Mouse (Mus musculus) macrophage (primary cell): ENCODE measurements around the gene Esam. TPM values are rescaled to one million over a fixed set of nuclear protein-coding genes. Genes with fewer than 3 reads are reported as not detected.

Source experiments
- H3K27ac ChIP-seq: fragments of 350-480 bp; formaldehyde crosslinking; 2 replicates; pipeline ENCODE4 v1.9.0; 2021
- H3K36me3 ChIP-seq: fragments of 350-480 bp; formaldehyde crosslinking; 2 replicates; pipeline ENCODE4 v1.9.0; 2021; ENCODE audit errors: inconsistent target
- H3K4me3 ChIP-seq: fragments of 350-480 bp; formaldehyde crosslinking; 2 replicates; pipeline ENCODE4 v1.9.0; 2021; ENCODE audit errors: inconsistent target
- H3K79me2 ChIP-seq: fragments of 350-480 bp; formaldehyde crosslinking; 2 replicates; pipeline ENCODE4 v1.9.0; 2021; ENCODE audit errors: inconsistent target
- WGBS: methylation state at CpG from one replicate; pipeline ENCODE4 v1.1.7; 2026; ENCODE audit warnings: inconsistent platforms; ENCODE audit not compliant: missing documents; 5-methylcytosine and 5-hydroxymethylcytosine counted together
- polyA plus RNA-seq: library from polyadenylated mRNA; stranded (reverse); fragments of 250-400 nt; gene quantifications from 3 replicates; pipeline ENCODE4 v1.2.4, GENCODE M21; 2018; ENCODE audit warnings: inconsistent platforms
- total RNA-seq, 78 experiments: library from RNA; depleted of rRNA; stranded (reverse); fragments of 250-400 nt; gene quantifications; 1 replicate in 9 of 78; 2 replicates in 24 of 78; 3 replicates in 43 of 78; 4 replicates in 2 of 78; pipeline ENCODE4 v1.2.4; 2018; ENCODE audit warnings: inconsistent platforms in 56 of 78

Esam gene
- total RNA-seq (2018; cell fraction: chromatin; rRNA removed) = 1 to 10 TPM in 3 of 26 experiments, under 1 TPM in 1, not detected in 22; 0.52 to 3.1 (median 1.4) TPM
- under 1 TPM in 16 of 26 experiments, not detected in 10; 0.05 to 0.22 (median 0.09) TPM for total RNA-seq (2018; cell fraction: cytosol; rRNA removed)
- 1 to 10 TPM in 3 of 26 experiments, under 1 TPM in 6, not detected in 17; 0.33 to 1.8 (median 0.74) TPM for total RNA-seq (2018; cell fraction: nucleus; rRNA removed)
- polyA plus RNA-seq = 0.17 to 0.22 TPM in 2 of 3 replicates, not detected in the other

DNA sequence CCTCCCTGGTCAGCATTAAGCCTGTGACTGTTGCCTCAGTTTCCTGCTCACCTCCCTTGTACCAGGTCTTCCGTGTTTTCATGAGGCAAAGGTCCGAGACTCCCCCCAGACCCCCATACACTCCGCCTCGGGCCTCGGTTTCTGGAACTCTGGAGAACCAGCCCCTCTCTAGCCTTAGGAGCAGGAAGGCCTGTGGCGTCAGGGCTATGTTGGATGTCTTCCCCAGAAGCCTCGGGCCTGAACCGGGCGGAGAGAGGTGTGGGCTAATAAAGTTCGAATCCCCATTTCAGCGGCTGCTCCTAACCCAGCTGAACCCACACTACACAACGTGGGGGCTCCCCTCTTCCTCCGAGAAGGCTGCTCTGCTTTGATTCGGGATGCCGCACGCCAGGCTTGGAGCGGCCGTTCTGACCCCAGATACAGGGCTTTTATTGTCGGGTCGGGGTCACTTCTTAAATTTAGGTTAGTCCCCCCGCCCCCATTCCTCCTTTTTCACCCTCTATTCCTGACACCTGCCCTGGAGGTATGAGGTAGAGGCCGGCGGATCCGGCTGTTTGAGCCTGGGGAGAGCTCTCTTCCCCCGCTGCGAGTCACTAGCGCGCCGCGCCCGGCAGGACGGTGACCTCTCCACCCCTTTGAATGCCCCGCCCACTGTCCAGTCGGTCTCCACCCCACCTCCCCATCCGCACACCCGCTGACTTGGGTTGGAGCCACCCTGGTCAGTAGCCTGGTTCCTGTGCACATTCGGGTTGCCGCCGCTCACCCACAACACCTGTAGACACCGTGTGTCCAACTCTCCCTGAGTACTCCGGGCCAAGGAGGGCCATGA lies at the start of gene Esam:
Esam (plus strand) TSS at position 683 of the 829 bp plus-strand sequence.
- no peak within 1 kb of the TSS for H3K4me3 ChIP-seq
- H3K79me2 ChIP-seq = no peaks in the 10 kb centered on the region
- peaks cover 7% of the 10 kb centered on the region for H3K36me3 ChIP-seq
- no peak within 1 kb of the TSS for H3K27ac ChIP-seq
- 11% methylated on average over 41 of the region's 41 CpGs for WGBS

- Histone ChIP-seq H3K27ac (no peak overlapping the region), H3K79me2 (peaks cover 4% of the 10 kb centered on the region), H3K4me3 (no peak overlapping the region), H3K36me3 (no peaks in the 10 kb centered on the region)
- WGBS = 92% methylated on average over 5 of the region's 5 CpGs
Measured at GRCm38 (mm10) chr9:37485146-37485545, 42.7 kb upstream of the Esam start.

DNA sequence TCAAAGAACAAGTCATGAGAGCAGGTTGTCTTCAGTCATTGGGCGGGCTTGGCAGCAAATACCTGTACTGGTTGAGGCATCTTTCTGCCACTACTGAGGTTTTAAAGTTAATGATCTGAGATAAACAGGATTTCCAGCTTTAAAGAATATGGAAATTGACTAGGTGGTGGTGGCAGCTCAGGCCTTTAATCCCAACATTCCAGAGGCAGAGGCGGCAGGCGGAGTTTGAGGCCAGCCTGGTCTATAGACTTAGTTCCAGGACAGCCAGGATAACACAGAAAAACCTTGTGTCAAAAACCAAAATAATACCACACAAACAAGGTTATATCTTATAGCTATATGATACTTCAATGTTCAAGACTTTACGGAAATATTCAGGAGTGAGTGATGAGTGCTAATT lies 39.8 kb upstream of the Esam start:
- peak overlapping the region; percentile 90 for H3K27ac ChIP-seq
- 69% methylated on average over 4 of the region's 4 CpGs for WGBS

GRCm38 (mm10) chr9:37488611-37489396 lies 39.1 kb upstream of the Esam start, which contains the start of gene Msantd2:
Gene Msantd2, plus strand, starts transcription at chr9:37489319.
- Histone ChIP-seq H3K4me3 (peak within 1 kb of the TSS; percentile 60), H3K79me2 (peaks cover 41% of the 10 kb centered on the region), H3K27ac (peak within 1 kb of the TSS; percentile 90), H3K36me3 (no peaks in the 10 kb centered on the region)
- WGBS = under 1% methylated on average over 44 of the region's 44 CpGs

More for the DNA sequence above, 39.8 kb upstream of the Esam start:
- Histone ChIP-seq H3K79me2 (peaks cover 33% of the 10 kb centered on the region), H3K36me3 (no peaks in the 10 kb centered on the region), H3K4me3 (peak overlapping the region; percentile 60)

DNA sequence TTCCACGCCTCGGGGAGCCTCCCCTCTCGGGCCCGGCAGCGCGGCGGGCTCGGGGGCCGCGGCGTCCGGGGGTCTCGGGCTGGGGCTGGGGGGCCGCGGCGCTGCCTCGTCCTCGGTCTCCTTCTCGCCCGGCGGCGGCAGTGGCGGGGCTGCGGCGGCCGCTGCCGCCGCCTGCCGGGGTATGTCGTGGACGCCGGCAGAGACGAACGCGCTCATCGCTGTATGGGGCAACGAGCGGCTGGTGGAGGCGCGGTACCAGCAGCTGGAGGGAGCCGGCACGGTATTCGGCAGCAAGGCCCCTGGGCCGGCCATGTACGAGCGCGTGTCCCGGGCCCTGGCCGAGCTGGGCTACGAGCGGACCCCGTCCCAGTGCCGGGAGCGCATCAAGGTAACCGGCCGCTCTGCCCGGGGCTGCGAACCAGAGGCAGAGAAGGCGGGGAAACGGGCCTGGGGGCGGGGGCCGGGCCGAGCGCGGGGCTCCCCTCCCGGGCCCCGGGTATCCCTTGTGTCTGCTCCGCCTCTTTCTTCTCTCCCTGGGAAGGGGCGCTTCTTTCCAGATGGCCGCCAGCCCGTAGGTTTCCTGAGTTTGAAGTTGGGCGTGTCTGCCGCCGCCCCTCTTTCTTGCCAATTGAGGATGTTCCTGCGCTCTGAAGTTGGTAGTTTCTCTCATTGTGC lies 38.3 kb upstream of the Esam start:
- H3K27ac ChIP-seq = no peak overlapping the region
- WGBS = 0% methylated on average over 69 of the region's 75 CpGs

GRCm38 (mm10) chr9:37495761-37496160 lies 32.1 kb upstream of the Esam start:
- H3K4me3 ChIP-seq = no peak overlapping the region
- 100% methylated on average over 3 of the region's 3 CpGs for WGBS
- H3K36me3 ChIP-seq = no peaks in the 10 kb centered on the region
- H3K79me2 ChIP-seq = peaks cover 100% of the 10 kb centered on the region
- H3K27ac ChIP-seq = no peak overlapping the region

More for the DNA sequence above, 38.3 kb upstream of the Esam start:
- no peaks in the 10 kb centered on the region for H3K36me3 ChIP-seq
- peak overlapping the region; percentile 60 for H3K4me3 ChIP-seq
- H3K79me2 ChIP-seq = peaks cover 48% of the 10 kb centered on the region

GRCm38 (mm10) chr9:37496325-37496724 lies 31.6 kb upstream of the Esam start:
- Histone ChIP-seq H3K79me2 (peaks cover 100% of the 10 kb centered on the region), H3K36me3 (no peaks in the 10 kb centered on the region), H3K4me3 (no peak overlapping the region), H3K27ac (no peak overlapping the region)

DNA sequence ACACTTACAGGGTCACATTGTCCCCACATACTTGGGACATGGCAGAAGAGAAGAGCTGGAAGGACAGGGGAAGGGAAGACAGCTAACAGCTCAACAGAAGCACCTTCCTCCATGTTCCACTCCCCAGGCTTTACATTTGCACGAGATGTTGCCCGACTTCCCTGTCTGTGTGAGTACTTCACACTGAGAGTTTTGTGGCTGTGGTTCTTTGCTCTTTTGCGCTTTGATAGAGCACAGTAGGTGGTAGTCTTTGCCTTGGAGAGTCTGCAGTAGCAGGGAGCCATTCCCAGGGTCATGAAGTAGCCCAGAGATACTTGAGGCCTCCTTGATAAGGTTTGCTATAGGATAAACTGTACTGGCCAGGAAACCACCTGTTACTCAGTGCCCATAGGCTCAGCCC lies 27.7 kb upstream of the Esam start:
- Histone ChIP-seq H3K79me2 (peaks cover 100% of the 10 kb centered on the region), H3K36me3 (no peaks in the 10 kb centered on the region), H3K4me3 (no peak overlapping the region), H3K27ac (no peak overlapping the region)
- 92% methylated on average over 3 of the region's 3 CpGs for WGBS

DNA sequence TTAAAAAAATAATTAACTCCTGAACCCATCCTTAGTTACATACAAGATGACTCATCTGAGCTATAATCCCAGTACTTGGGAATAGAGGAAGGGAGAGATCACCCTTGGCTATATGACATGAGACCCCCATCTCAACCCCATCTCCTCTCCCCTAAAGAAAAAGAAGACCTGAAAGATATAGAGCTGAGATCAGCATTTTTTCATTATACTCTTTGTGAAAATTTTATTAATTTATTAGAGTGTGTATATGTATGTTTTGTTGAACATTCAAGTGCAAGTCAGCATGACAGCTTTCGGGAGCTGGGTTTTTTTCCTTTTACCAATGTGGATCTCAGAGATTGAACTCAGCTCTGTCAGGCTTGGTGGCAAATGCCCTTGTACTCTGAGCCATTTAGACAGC lies 26.7 kb upstream of the Esam start:
- Histone ChIP-seq H3K27ac (no peak overlapping the region), H3K4me3 (no peak overlapping the region), H3K36me3 (no peaks in the 10 kb centered on the region), H3K79me2 (peaks cover 100% of the 10 kb centered on the region)
- WGBS = 93% methylated on average over 1 of the region's 1 CpGs

DNA sequence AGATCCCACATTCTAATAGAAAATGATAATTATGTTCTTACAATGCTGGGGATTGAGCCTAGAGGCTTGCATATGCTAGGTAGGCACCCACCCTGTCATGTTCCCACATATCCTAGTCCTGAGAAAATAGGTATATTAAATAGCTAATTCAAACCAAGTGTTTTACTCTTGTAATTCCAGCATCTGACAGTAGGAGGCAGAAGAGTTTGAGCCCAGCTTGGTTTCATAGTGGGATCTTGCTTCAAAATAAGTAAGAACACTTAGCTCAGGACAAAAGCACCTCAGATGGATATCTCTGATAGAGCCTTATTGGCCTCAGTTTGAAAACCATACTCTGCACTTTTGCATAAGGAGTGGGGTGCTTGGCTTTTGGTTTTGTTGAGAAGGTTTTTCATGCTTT lies 23.5 kb upstream of the Esam start:
- peaks cover 98% of the 10 kb centered on the region for H3K79me2 ChIP-seq
- no peak overlapping the region for H3K27ac ChIP-seq
- H3K36me3 ChIP-seq = no peaks in the 10 kb centered on the region
- H3K4me3 ChIP-seq = no peak overlapping the region

DNA sequence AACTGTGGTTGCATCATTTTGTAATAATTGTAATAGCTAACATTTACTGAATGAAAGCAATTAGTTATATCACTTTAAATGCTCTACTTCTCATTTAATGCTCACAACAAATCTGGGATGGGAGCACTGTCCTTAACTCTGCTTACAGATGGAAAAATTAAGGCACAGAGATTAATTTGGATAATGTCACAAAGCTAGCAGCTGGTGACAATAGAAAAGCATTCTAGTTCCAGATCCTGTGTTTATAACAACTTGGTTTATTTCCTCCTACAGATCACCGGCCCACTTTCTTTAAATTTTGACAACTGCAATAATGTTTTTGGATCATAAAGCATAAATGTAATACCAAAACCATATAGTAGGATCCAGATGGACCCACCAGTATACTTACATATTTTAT lies 21.9 kb upstream of the Esam start:
- 93% methylated on average over 1 of the region's 1 CpGs for WGBS
- Histone ChIP-seq H3K4me3 (no peak overlapping the region), H3K27ac (no peak overlapping the region), H3K79me2 (peaks cover 84% of the 10 kb centered on the region), H3K36me3 (no peaks in the 10 kb centered on the region)

DNA sequence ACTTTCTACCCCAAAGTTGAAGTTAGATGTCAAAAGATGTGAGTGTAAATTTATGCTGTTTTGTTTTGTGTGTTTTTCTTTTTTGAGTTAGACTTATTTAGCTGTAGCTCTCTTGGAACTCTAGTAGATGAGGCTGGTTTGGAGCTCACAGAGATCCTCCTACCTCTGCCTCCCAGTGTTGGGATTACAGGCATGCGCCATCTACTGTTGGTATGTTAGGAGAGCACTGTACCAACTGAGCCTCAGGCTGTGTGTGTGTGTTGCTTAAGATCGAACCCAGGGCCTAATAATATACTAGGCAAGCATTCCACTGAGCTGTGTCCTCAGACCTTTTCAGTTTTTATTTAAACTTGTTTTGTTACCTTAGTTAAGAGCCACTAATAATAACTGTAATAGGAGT lies 15.8 kb upstream of the Esam start:
- H3K4me3 ChIP-seq = no peak overlapping the region
- 83% methylated on average over 2 of the region's 2 CpGs for WGBS
- H3K79me2 ChIP-seq = peaks cover 52% of the 10 kb centered on the region; the same call in 1 of the 2 replicates
- no peak overlapping the region for H3K27ac ChIP-seq
- H3K36me3 ChIP-seq = no peaks in the 10 kb centered on the region

GRCm38 (mm10) chr9:37514456-37514855 lies 13.4 kb upstream of the Esam start:
- no peak overlapping the region for H3K27ac ChIP-seq
- WGBS = 100% methylated on average over 3 of the region's 3 CpGs
- no peak overlapping the region for H3K4me3 ChIP-seq
- H3K79me2 ChIP-seq = peaks cover 30% of the 10 kb centered on the region; the same call in 1 of the 2 replicates
- H3K36me3 ChIP-seq = 0 out of 2 replicates have a peak, but pooled peaks cover 6% of the 10 kb centered on the region

- H3K36me3 ChIP-seq = peaks cover 13% of the 10 kb centered on the region
- no peak overlapping the region for H3K4me3 ChIP-seq
- WGBS = 0% methylated on average over 1 of the region's 1 CpGs
- no peak overlapping the region for H3K27ac ChIP-seq
- peaks cover 13% of the 10 kb centered on the region; the same call in 1 of the 2 replicates for H3K79me2 ChIP-seq
Measured at GRCm38 (mm10) chr9:37517467-37517866, 10.4 kb upstream of the Esam start.
